Mouse (Mus musculus): ENCODE results near the gene Ppp2r5a. TPM values are rescaled to one million over a fixed set of nuclear protein-coding genes. Genes with fewer than 3 reads are reported as not detected.
A peak's percentile ranks its signal among the peaks of the same experiment; 100 is the strongest.

Ppp2r5a gene
- polyA plus RNA-seq, 1 experiment from 2014 or later: 10.5 TPM

DNA sequence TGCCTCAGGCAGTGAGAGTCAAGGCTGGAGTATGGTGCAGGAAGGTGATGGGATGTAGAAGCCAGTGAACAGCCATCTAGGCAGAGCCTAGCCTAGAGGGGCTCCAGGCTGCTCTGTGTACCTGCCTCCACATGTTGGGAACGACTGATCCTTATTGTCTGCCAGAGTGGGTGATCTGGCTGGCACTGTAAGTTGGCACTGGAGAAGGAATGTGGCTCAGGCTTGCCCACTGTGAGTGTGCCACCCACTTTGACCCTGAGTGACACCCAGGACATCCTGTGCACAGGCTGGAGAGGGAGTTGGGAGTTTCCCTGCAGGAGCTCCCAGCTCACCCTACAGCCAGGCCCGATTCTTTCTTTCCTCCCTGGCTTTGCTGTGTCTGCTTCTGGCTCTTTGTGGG, 63.2 kb downstream of the Ppp2r5a start:
- no peak for ATAC-seq
- no peak overlapping the region for H3K4me2 ChIP-seq (ENCODE audit: low read length)
- H3K9ac ChIP-seq (ENCODE audit: low read length): no peak overlapping the region
- no peak overlapping the region for H3K27ac ChIP-seq (ENCODE audit: low read depth, low read length)
- WGBS: 89% methylated on average over 2 of the region's 2 CpGs
- DNase-seq (ENCODE audit: low spot score): no peak
- no peaks in the 10 kb centered on the region for H3K27me3 ChIP-seq (replicated peaks; ENCODE audit: control insufficient read depth, insufficient read depth, low read length)
- no peaks in the 10 kb centered on the region for H3K4me1 ChIP-seq (ENCODE audit: control insufficient read depth, insufficient read depth, low read length)
- no peak overlapping the region for H3K4me3 ChIP-seq (ENCODE audit: low read depth, low read length)
- no peaks in the 10 kb centered on the region for H3K9me3 ChIP-seq (replicated peaks; ENCODE audit: control insufficient read depth, low read length)
- peaks cover 78% of the 10 kb centered on the region for H3K36me3 ChIP-seq (ENCODE audit: control insufficient read depth, insufficient read depth, low read length)

DNA sequence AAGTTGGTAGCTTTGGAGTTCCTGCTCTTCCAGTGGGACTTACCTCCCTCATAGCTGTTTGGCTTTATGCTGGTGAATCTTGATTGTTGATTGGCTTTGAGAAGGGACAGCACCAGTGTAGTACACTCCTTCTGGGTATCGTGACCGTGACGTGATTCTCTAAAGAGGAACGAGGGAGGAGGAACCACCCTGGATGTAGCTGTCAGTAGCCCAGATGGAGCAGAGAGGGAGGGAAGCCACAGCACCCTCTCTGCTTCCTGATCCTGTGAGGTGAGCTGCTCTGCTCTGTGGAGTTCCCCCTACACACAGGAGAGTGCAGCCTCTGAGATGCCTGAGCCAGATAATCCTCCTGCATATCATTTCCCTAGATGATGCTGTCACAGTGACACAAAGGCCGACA, 68.6 kb downstream of the Ppp2r5a start:
- Histone ChIP-seq H3K9ac (ENCODE audit: low read length) (no peak overlapping the region), H3K4me1 (ENCODE audit: control insufficient read depth, insufficient read depth, low read length) (no peaks in the 10 kb centered on the region), H3K27ac (ENCODE audit: low read depth, low read length) (no peak overlapping the region), H3K9me3 (replicated peaks; ENCODE audit: control insufficient read depth, low read length) (no peaks in the 10 kb centered on the region), H3K4me3 (ENCODE audit: low read depth, low read length) (no peak overlapping the region), H3K36me3 (ENCODE audit: control insufficient read depth, insufficient read depth, low read length) (peaks cover 58% of the 10 kb centered on the region), H3K27me3 (replicated peaks; ENCODE audit: control insufficient read depth, insufficient read depth, low read length) (no peaks in the 10 kb centered on the region), H3K4me2 (ENCODE audit: low read length) (no peak overlapping the region)
- DNase-seq (ENCODE audit: low spot score) (no peak), ATAC-seq (no peak)
- WGBS: 85% methylated on average over 5 of the region's 5 CpGs

DNA sequence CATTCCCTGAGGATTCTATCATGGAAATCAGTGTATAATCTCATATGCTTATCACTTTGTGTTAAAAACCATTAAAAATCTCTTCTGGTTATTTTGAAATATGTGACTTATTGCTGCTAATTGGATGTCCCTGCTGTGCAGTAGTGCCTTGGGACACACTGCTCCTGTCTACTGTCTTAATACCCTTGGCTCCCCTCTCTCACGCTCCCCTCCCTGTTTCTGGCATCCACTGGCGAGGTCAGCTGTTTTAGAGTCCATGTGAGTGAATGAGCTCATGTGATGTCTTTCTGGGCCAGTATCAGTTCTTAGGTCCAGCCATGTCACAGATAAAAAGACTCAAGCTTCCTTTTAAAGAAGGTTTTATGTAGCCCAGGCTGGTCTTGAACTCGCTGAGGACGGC, 72.7 kb downstream of the Ppp2r5a start:
- ATAC-seq: no peak
- Histone ChIP-seq H3K36me3 (ENCODE audit: control insufficient read depth, insufficient read depth, low read length) (peaks cover 36% of the 10 kb centered on the region), H3K4me2 (ENCODE audit: low read length) (no peak overlapping the region), H3K27ac (ENCODE audit: low read depth, low read length) (no peak overlapping the region), H3K27me3 (replicated peaks; ENCODE audit: control insufficient read depth, insufficient read depth, low read length) (no peaks in the 10 kb centered on the region), H3K9me3 (replicated peaks; ENCODE audit: control insufficient read depth, low read length) (no peaks in the 10 kb centered on the region), H3K4me1 (ENCODE audit: control insufficient read depth, insufficient read depth, low read length) (peaks cover 23% of the 10 kb centered on the region), H3K4me3 (ENCODE audit: low read depth, low read length) (no peak overlapping the region), H3K9ac (ENCODE audit: low read length) (no peak overlapping the region)
- 85% methylated on average over 4 of the region's 4 CpGs for WGBS
- DNase-seq (ENCODE audit: low spot score): no peak

DNA sequence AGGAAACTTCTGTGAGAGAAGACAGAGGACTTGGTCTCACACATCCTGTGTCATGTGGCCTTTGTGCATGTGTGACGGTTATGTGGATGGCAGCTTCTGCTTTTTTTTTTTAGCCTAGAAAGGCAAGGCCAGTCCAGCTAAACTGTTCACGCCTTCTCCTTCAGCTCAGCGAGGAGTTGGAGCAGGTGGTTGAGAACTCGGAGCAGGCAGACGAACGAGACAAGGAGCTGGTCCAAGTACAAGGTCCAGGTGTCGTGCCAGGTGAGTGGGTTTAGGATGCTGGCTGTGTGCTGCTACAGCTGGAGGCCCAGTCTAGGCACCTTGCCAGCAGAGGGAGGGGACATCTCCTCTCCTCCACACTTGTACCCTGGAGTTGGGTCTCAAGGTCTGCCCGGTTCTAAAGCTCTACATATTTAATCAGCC, 75.0 kb downstream of the Ppp2r5a start:
- H3K9ac ChIP-seq (ENCODE audit: low read length): peak overlapping the region; percentile 32
- DNase-seq (ENCODE audit: low spot score) (peak; percentile 18), ATAC-seq (no peak)
- H3K4me1 ChIP-seq (ENCODE audit: control insufficient read depth, insufficient read depth, low read length): peaks cover 26% of the 10 kb centered on the region
- WGBS: 65% methylated on average over 8 of the region's 8 CpGs
- peak overlapping the region; percentile 87 for H3K4me2 ChIP-seq (ENCODE audit: low read length)
- H3K27me3 ChIP-seq (replicated peaks; ENCODE audit: control insufficient read depth, insufficient read depth, low read length): no peaks in the 10 kb centered on the region
- H3K9me3 ChIP-seq (replicated peaks; ENCODE audit: control insufficient read depth, low read length): no peaks in the 10 kb centered on the region
- H3K36me3 ChIP-seq (ENCODE audit: control insufficient read depth, insufficient read depth, low read length): peaks cover 23% of the 10 kb centered on the region
- H3K4me3 ChIP-seq (ENCODE audit: low read depth, low read length): no peak overlapping the region
- H3K27ac ChIP-seq (ENCODE audit: low read depth, low read length): no peak overlapping the region

GRCm38 (mm10) chr1:191327258-191327657, 75.8 kb downstream of the Ppp2r5a start:
- ATAC-seq (no peak), DNase-seq (ENCODE audit: low spot score) (no peak)
- Histone ChIP-seq H3K27ac (ENCODE audit: low read depth, low read length) (no peak overlapping the region), H3K27me3 (replicated peaks; ENCODE audit: control insufficient read depth, insufficient read depth, low read length) (no peaks in the 10 kb centered on the region), H3K9me3 (replicated peaks; ENCODE audit: control insufficient read depth, low read length) (no peaks in the 10 kb centered on the region), H3K9ac (ENCODE audit: low read length) (peak overlapping the region; percentile 32; the same call in 1 of the 2 replicates), H3K4me1 (ENCODE audit: control insufficient read depth, insufficient read depth, low read length) (peaks cover 26% of the 10 kb centered on the region), H3K36me3 (ENCODE audit: control insufficient read depth, insufficient read depth, low read length) (peaks cover 19% of the 10 kb centered on the region; the same call in 1 of the 2 replicates), H3K4me2 (ENCODE audit: low read length) (peak overlapping the region; percentile 87), H3K4me3 (ENCODE audit: low read depth, low read length) (peak overlapping the region; percentile 84; the same call in 1 of the 2 replicates)
- WGBS: 81% methylated on average over 8 of the region's 8 CpGs

- Histone ChIP-seq H3K9me3 (replicated peaks; ENCODE audit: control insufficient read depth, low read length) (no peaks in the 10 kb centered on the region), H3K4me3 (ENCODE audit: low read depth, low read length) (peak overlapping the region; percentile 84), H3K36me3 (ENCODE audit: control insufficient read depth, insufficient read depth, low read length) (peaks cover 11% of the 10 kb centered on the region; the same call in 1 of the 2 replicates), H3K27ac (ENCODE audit: low read depth, low read length) (peak overlapping the region; percentile 85), H3K4me1 (ENCODE audit: control insufficient read depth, insufficient read depth, low read length) (peaks cover 26% of the 10 kb centered on the region), H3K9ac (ENCODE audit: low read length) (peak overlapping the region; percentile 92), H3K4me2 (ENCODE audit: low read length) (peak overlapping the region; percentile 87), H3K27me3 (replicated peaks; ENCODE audit: control insufficient read depth, insufficient read depth, low read length) (no peaks in the 10 kb centered on the region)
- peak; percentile 74 for ATAC-seq
- peak; percentile 61 for DNase-seq (ENCODE audit: low spot score)
- WGBS: 1% methylated on average over 31 of the region's 35 CpGs
Observed at GRCm38 (mm10) chr1:191326233-191326882, 76.7 kb downstream of the Ppp2r5a start.

DNA sequence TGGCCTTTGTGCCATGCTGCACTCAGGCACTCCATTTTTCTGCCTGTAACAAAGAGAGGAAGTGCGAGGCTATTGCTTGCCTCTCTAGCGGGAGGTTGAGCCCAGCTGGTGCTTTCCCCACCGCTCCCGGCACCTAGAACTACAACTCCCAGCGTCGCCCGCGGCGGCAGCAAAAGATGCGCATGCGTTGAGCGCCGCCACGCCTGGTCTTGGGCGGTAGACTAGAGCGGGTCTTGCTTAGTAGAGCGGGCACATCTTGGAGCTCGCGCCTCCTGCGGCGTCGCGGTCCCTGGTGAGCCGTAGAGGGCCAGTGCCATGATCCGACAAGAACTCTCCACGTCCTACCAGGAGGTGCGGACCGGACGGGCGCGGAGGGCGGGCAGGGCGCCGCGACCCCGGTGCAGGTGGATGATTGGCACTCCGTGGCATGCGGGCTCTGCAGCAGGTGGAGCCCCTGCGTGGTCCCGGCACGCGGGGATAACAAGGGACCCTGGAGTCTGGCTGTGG, 77.3 kb downstream of the Ppp2r5a start, which contains the start of gene Tmem206:
Gene Tmem206 (plus strand): TSS at position 187 of the 507 bp plus-strand sequence.
- Histone ChIP-seq H3K4me3 (ENCODE audit: low read depth, low read length) (peak within 1 kb of the TSS; percentile 84), H3K9me3 (replicated peaks; ENCODE audit: control insufficient read depth, low read length) (no peaks in the 10 kb centered on the region), H3K36me3 (ENCODE audit: control insufficient read depth, insufficient read depth, low read length) (0 out of 2 replicates have a peak, but pooled peaks cover 5% of the 10 kb centered on the region), H3K4me2 (ENCODE audit: low read length) (peak within 1 kb of the TSS; percentile 87), H3K27me3 (replicated peaks; ENCODE audit: control insufficient read depth, insufficient read depth, low read length) (no peaks in the 10 kb centered on the region), H3K9ac (ENCODE audit: low read length) (peak within 1 kb of the TSS; percentile 92), H3K4me1 (ENCODE audit: control insufficient read depth, insufficient read depth, low read length) (peaks cover 26% of the 10 kb centered on the region), H3K27ac (ENCODE audit: low read depth, low read length) (peak within 1 kb of the TSS; percentile 85)
- under 1% methylated on average over 41 of the region's 42 CpGs for WGBS
- ATAC-seq: peak; percentile 97
- peak; percentile 98 for DNase-seq (ENCODE audit: low spot score)

- peak; percentile 13 for ATAC-seq
- 88% methylated on average over 7 of the region's 7 CpGs for WGBS
- no peaks in the 10 kb centered on the region for H3K9me3 ChIP-seq (replicated peaks; ENCODE audit: control insufficient read depth, low read length)
- H3K27me3 ChIP-seq (replicated peaks; ENCODE audit: control insufficient read depth, insufficient read depth, low read length): 0 out of 2 replicates have a peak, but pooled peaks cover 3% of the 10 kb centered on the region
- H3K27ac ChIP-seq (ENCODE audit: low read depth, low read length): no peak overlapping the region; the same call in none of the 2 replicates
- H3K9ac ChIP-seq (ENCODE audit: low read length): peak overlapping the region; percentile 22; the same call in 1 of the 2 replicates
- peak overlapping the region; percentile 84 for H3K4me3 ChIP-seq (ENCODE audit: low read depth, low read length)
- H3K4me2 ChIP-seq (ENCODE audit: low read length): peak overlapping the region; percentile 87
- peaks cover 26% of the 10 kb centered on the region for H3K4me1 ChIP-seq (ENCODE audit: control insufficient read depth, insufficient read depth, low read length)
- DNase-seq (ENCODE audit: low spot score): no peak
- H3K36me3 ChIP-seq (ENCODE audit: control insufficient read depth, insufficient read depth, low read length): 0 out of 2 replicates have a peak, but pooled peaks cover 4% of the 10 kb centered on the region
Observed at GRCm38 (mm10) chr1:191324733-191325590, 78.1 kb downstream of the Ppp2r5a start.

Measured in forebrain, embryonic 14.5 days (tissue).